Mouse (Mus musculus) heart, embryonic 16.5 days (tissue): ENCODE results near the gene Vpreb3. TPM values are rescaled to one million over a fixed set of nuclear protein-coding genes. Genes with fewer than 3 reads are reported as not detected.

Experiments used
- ATAC-seq: fragments of 200-750 bp; cut with Nextera tagmentation; replicated peaks from 2 replicates; pipeline ENCODE4 v1.8.0; 2017; ENCODE audit warnings: moderate number of reproducible peaks; ENCODE audit not compliant: insufficient read depth, low FRiP score; ENCODE audit errors: extremely low read depth
- H3K27ac ChIP-seq: fragments of 300-500 bp; sonication (generic); 2 replicates; pipeline ENCODE4 v1.5.1; 2014; ENCODE audit warnings: mild to moderate bottlenecking, low read length, control low read depth, moderate library complexity
- H3K27me3 ChIP-seq: fragments of 300-500 bp; sonication (generic); 2 replicates; pipeline ENCODE4 v1.6.1; 2014; ENCODE audit warnings: low read length, mixed read lengths; ENCODE audit not compliant: control insufficient read depth, insufficient read depth
- H3K36me3 ChIP-seq: fragments of 300-500 bp; sonication (generic); 2 replicates; pipeline ENCODE4 v1.6.1; 2014; ENCODE audit not compliant: control insufficient read depth, insufficient read depth
- H3K4me1 ChIP-seq: fragments of 300-500 bp; sonication (generic); 2 replicates; pipeline ENCODE4 v1.6.1; 2014; ENCODE audit warnings: low read length, mixed read lengths; ENCODE audit not compliant: control insufficient read depth, insufficient read depth
- H3K4me2 ChIP-seq: fragments of 300-500 bp; sonication (generic); 2 replicates; pipeline ENCODE4 v1.6.1; 2014; ENCODE audit warnings: low read depth, mild to moderate bottlenecking, control low read depth, low read length
- H3K4me3 ChIP-seq: fragments of 300-500 bp; sonication (generic); 2 replicates; pipeline ENCODE4 v1.5.1; 2014; ENCODE audit warnings: mild to moderate bottlenecking, control low read depth, low read length
- H3K9ac ChIP-seq: fragments of 300-500 bp; sonication (generic); 2 replicates; pipeline ENCODE4 v1.6.1; 2014; ENCODE audit warnings: low read length, control low read depth
- H3K9me3 ChIP-seq: fragments of 300-500 bp; sonication (generic); replicated peaks from 2 replicates; pipeline ENCODE4 v1.6.1; 2016; ENCODE audit warnings: low read length; ENCODE audit not compliant: control insufficient read depth
- WGBS: fragments of 180-500 bp; shearing (Covaris S2); extraction: QIAGEN DNeasy Blood & Tissue Kit; methylation state at CpG from one replicate; pipeline ENCODE4 v1.1.7; 2014; 5-methylcytosine and 5-hydroxymethylcytosine counted together
- polyA plus RNA-seq: library from polyadenylated mRNA; unstranded; fragments of >200 nt; fragmentation: Nextera tagmentation; extraction: Ambion mirVana; gene quantifications from 2 replicates; pipeline ENCODE4 v1.2.1, GENCODE M21; 2015

Gene Vpreb3
- polyA plus RNA-seq, 1 experiment from 2014 or later, result 0.72 TPM

DNA sequence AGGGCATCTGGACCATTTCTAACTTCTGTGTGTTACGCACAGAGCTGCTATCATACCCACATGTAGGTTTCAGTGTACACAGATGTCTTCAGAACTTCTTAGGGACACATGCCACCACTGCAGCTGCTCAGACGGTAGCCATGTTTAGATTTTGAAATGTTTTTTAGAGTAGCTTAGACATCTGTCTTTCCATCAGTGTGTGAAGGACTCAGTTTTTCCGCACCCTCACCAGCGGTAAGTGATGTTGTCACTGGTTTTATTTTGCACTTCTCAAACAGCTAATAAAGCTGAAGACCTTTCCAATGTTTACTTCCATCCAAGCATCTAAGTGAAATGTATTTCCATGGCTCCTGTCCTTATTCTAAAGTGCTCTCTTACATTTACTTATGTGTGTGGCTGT, 36.0 kb upstream of the Vpreb3 start:
- Histone ChIP-seq H3K4me1 (no peaks in the 10 kb centered on the region), H3K9ac (no peak overlapping the region)
- WGBS, result 94% methylated on average over 4 of the region's 4 CpGs

DNA sequence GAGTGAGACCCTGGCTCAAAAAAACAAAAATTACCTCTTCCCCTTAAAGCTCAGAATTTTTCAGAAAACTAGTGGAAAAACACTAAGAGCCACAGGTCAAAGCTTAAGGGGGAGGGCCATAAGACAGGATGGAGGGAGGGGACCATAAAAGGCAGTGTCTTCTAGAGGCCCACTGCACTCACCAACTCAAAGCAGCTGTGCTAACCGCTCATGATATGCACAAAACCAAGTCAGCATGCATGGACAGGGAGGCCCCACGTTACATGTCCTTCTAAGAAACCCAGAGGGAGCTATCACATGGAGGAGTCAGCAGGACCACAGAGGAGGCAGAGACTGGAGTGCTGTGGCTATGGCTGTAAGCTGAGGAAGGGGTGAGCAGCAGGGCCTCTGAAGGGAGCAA, 32.2 kb upstream of the Vpreb3 start:
- Histone ChIP-seq H3K9ac (no peak overlapping the region), H3K4me2 (no peak overlapping the region), H3K27ac (no peak overlapping the region), H3K9me3 (no peaks in the 10 kb centered on the region), H3K4me3 (no peak overlapping the region), H3K36me3 (peaks cover 53% of the 10 kb centered on the region), H3K4me1 (peaks cover 5% of the 10 kb centered on the region; the same call in 1 of the 2 replicates), H3K27me3 (no peaks in the 10 kb centered on the region)
- no peak for ATAC-seq
- WGBS, result 80% methylated on average over 2 of the region's 2 CpGs

More for the DNA sequence above, 36.0 kb upstream of the Vpreb3 start:
- peaks cover 76% of the 10 kb centered on the region for H3K36me3 ChIP-seq
- H3K27ac ChIP-seq, result no peak overlapping the region
- ATAC-seq, result no peak
- no peak overlapping the region for H3K4me2 ChIP-seq
- H3K27me3 ChIP-seq, result no peaks in the 10 kb centered on the region
- no peak overlapping the region for H3K4me3 ChIP-seq
- no peaks in the 10 kb centered on the region for H3K9me3 ChIP-seq

DNA sequence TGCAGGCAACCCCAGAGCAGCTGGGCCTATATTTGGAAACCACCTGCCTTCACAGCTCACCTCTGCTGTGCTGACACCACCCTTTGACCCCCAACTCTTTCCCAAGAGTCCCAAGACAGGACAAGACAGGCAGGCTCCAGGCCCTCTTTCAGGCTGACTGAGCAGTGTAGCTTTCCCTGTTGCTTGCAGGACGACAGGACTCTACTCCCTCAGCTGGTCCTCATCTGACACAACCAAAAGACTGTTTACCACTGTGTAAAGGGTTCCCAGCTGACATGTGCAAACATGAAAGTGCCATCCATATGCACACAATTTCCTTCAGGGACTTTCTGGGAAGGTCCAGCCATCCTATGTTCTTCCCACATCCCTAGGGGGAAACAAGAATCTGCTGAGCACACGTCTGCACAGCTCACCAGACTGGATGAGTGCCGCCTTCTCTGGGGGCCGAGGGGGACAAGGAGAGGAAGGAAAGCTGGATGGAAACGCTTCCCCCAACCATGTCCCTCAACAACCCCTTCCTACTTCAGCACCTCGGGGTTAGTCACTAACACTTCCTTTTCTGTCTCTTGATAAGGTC, 29.8 kb upstream of the Vpreb3 start:
- Histone ChIP-seq H3K9me3 (no peaks in the 10 kb centered on the region), H3K9ac (no peak overlapping the region), H3K27me3 (no peaks in the 10 kb centered on the region), H3K36me3 (peaks cover 38% of the 10 kb centered on the region), H3K4me3 (no peak overlapping the region), H3K4me2 (no peak overlapping the region), H3K27ac (no peak overlapping the region; the same call in 1 of the 2 replicates), H3K4me1 (peaks cover 5% of the 10 kb centered on the region; the same call in 1 of the 2 replicates)
- ATAC-seq, result no peak; the same call in 1 of the 2 replicates
- 38% methylated on average over 6 of the region's 6 CpGs for whole genome bisulfite sequencing

DNA sequence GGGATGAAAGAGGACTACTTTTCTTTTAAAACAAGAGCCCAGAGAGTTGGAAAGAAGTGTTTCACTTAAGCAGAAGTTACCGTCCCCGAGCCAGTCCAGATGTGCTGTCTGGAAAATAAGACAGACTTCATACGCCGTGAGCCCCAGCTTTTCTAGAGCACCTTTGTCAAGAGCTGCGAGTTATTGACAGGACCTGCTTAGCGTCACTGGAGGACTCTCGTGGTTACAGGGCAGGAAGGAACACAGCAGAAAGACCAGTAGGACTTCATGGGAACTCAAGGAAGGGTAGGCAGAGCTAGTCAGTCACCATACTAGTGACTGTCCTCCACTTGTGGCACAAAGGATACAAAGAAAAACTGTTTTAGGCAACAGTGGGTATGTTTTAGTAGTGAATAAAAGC, 27.3 kb upstream of the Vpreb3 start:
- Histone ChIP-seq H3K4me2 (no peak overlapping the region), H3K9ac (no peak overlapping the region), H3K27ac (no peak overlapping the region), H3K27me3 (no peaks in the 10 kb centered on the region), H3K4me3 (no peak overlapping the region), H3K36me3 (peaks cover 23% of the 10 kb centered on the region), H3K4me1 (peaks cover 14% of the 10 kb centered on the region), H3K9me3 (no peaks in the 10 kb centered on the region)
- no peak for ATAC-seq
- 43% methylated on average over 7 of the region's 7 CpGs for WGBS

DNA sequence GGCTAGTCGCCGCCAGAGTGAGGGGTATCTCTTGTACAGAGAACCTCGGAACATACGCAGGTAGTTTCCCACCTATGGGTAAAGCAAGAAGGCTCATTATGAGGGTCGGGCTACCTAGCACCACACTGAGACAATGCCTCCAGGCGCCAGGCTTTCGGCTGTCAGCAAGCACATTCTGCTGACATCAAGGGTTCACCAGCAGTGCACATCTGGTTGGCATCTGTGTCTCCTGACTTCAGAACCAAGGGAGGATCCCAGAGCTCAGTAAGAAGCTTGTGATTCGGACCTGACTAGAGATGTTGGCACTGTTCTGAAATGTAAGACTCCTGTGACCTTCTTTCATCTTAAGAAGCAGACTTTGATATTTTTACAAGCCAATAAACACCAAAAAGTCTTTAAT, 26.0 kb upstream of the Vpreb3 start:
- 84% methylated on average over 8 of the region's 8 CpGs for WGBS
- Histone ChIP-seq H3K4me3 (no peak overlapping the region), H3K9ac (no peak overlapping the region), H3K27me3 (no peaks in the 10 kb centered on the region), H3K4me1 (peaks cover 16% of the 10 kb centered on the region), H3K4me2 (no peak overlapping the region), H3K36me3 (peaks cover 13% of the 10 kb centered on the region), H3K9me3 (no peaks in the 10 kb centered on the region), H3K27ac (no peak overlapping the region)
- no peak for ATAC-seq

DNA sequence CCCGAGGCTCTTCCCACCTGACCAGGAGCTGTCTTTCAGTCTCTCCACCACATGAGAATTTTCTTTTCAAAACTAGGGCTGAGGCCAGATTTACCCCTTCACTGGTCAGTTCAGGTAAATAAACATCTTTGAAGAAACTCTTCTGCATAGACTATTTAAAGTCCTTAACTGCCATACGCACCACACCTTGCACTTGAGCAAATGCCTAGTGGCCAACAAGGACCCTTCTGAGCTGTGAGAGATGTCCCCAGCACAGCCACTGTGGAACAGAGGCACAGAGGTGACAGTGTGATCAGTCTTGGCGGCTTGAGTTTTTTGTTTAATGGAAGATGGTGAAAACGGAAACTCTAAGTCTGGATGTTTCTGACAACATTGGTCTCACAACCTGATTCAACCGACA, 23.8 kb upstream of the Vpreb3 start:
- no peak overlapping the region for H3K27ac ChIP-seq
- no peak overlapping the region for H3K4me2 ChIP-seq
- H3K27me3 ChIP-seq, result no peaks in the 10 kb centered on the region
- no peak overlapping the region for H3K9ac ChIP-seq
- H3K4me3 ChIP-seq, result no peak overlapping the region
- no peaks in the 10 kb centered on the region for H3K9me3 ChIP-seq
- 82% methylated on average over 5 of the region's 5 CpGs for WGBS
- peaks cover 6% of the 10 kb centered on the region for H3K36me3 ChIP-seq
- ATAC-seq, result no peak
- H3K4me1 ChIP-seq, result peaks cover 16% of the 10 kb centered on the region

DNA sequence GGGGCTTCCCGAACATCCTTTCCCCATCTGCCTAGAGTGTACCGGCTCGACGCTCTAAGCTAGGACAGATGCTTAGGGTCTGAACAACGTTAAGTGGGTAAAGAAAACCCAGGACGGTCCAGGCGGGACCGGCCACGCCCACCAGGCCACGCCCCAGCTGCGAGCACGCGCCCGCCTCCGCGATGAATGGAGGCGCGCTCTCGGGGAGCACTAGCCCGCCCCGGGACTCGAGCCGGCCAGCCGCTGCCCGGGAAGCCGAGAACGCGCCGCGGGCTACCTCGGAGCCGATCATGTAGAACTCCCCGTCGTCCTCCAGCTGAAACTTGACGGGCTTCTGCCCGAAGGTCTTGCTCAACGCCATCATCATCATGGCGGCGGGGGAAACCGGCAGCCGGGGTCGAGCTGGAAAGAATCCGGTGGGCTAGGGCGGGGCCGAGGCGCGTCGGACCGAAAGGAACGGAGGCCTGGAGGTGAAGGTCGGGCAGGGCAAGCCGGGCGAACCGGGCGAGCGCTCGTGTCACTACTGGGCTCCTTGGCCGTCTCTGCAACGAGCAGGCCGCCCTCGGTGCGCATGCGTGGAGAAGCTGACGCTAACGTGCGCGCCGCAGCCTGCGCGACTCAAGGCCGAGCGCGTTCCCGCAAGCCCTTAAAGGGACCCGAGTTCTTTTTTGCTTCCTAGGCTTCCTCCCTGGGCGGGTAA, 21.7 kb upstream of the Vpreb3 start, which contains the start of gene Smarcb1:
TSS of gene Smarcb1 (minus strand) at position 592 of the 700 bp plus-strand sequence.
- Histone ChIP-seq H3K9me3 (no peaks in the 10 kb centered on the region), H3K36me3 (no peaks in the 10 kb centered on the region; the same call in 1 of the 2 replicates), H3K4me3 (peak within 1 kb of the TSS; percentile 94), H3K4me1 (peaks cover 16% of the 10 kb centered on the region), H3K27ac (peak within 1 kb of the TSS; percentile 94), H3K4me2 (peak within 1 kb of the TSS; percentile 93), H3K27me3 (no peaks in the 10 kb centered on the region), H3K9ac (peak within 1 kb of the TSS; percentile 94)
- peak; percentile 95 for ATAC-seq
- WGBS, result under 1% methylated on average over 76 of the region's 76 CpGs

DNA sequence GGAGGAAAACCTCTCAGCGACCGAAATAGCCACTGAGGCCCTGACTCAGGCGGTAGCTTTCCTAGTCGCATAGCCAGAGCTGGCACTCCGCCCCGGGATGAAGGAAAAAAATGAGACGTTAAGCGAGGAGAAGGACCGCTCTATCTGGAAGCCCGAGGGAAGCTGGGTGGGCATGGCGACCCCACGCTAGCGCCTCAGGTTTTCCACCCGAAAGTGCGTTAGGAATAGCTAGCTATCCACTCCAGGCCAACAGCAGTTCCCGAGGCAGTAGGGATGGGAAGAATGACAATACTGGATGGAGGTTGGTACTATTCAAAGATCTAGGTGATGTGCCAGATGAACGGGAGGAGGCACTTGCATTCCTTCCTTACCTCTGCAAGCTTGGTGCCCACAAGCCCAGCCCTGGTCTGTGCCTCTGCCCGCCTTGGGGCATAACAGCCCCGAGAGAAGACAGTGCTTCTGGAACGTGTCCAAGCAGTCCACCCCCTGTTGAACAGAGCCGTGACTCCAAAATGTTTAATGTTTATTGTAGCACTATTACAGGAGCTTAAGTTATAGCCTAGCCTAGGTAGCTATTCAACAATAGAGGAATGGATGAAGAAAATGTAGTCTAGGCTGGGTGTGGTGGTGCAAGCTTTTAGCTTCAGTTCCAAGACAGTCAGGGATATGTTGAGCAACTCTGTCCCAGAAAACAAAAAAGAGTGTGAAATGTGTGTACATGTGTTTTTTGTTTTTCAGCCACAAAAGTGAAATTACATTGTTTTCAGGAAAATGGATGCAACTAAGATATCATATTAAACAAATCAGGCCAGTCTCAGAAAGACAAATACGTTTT, 20.9 kb upstream of the Vpreb3 start:
- WGBS, result 4% methylated on average over 22 of the region's 22 CpGs

More for the DNA sequence above, 20.9 kb upstream of the Vpreb3 start:
- no peaks in the 10 kb centered on the region for H3K9me3 ChIP-seq
- no peaks in the 10 kb centered on the region for H3K27me3 ChIP-seq
- H3K4me2 ChIP-seq, result peak overlapping the region; percentile 82
- no peak for ATAC-seq
- H3K36me3 ChIP-seq, result no peaks in the 10 kb centered on the region
- H3K27ac ChIP-seq, result peak overlapping the region; percentile 94
- H3K9ac ChIP-seq, result peak overlapping the region; percentile 94
- H3K4me1 ChIP-seq, result peaks cover 16% of the 10 kb centered on the region
- peak overlapping the region; percentile 94 for H3K4me3 ChIP-seq
